Mouse (Mus musculus): ENCODE measurements at regions not wholly inside any gene's neighbourhood (a gene's known extent, or its start where the extent isn't known, plus 50 kb on each side); places are given as distances from the start of the nearest gene placed in this dataset.
A peak's percentile ranks its signal among the peaks of the same experiment; 100 is the strongest.

GRCm38 (mm10) chr10:17579463-17579862, 143.6 kb upstream of the Cited2 start:
- no peak for DNase-seq (ENCODE audit: low spot score in 2 of 2)

- DNase-seq (ENCODE audit: low spot score in 2 of 2) = no peak
Observed at GRCm38 (mm10) chr10:17584842-17585241, 138.2 kb upstream of the Cited2 start.

GRCm38 (mm10) chr10:17586910-17587309, 136.1 kb upstream of the Cited2 start:
- DNase-seq (ENCODE audit: low spot score in 2 of 2) = no peak

- no peak for DNase-seq (ENCODE audit: low spot score in 2 of 2)
Observed at GRCm38 (mm10) chr10:17589136-17589535, 133.9 kb upstream of the Cited2 start.

- DNase-seq (ENCODE audit: low spot score in 2 of 2) = no peak
Observed at GRCm38 (mm10) chr10:17590195-17590594, 132.8 kb upstream of the Cited2 start.

GRCm38 (mm10) chr10:17592387-17592786, 130.6 kb upstream of the Cited2 start:
- DNase-seq (ENCODE audit: low spot score in 2 of 2) = no peak

GRCm38 (mm10) chr10:17596126-17596525, 126.9 kb upstream of the Cited2 start:
- DNase-seq (ENCODE audit: low spot score in 2 of 2) = no peak

GRCm38 (mm10) chr10:17596743-17597142, 126.3 kb upstream of the Cited2 start:
- DNase-seq (ENCODE audit: low spot score in 2 of 2) = no peak

GRCm38 (mm10) chr10:17599246-17599645, 123.8 kb upstream of the Cited2 start:
- DNase-seq (ENCODE audit: low spot score in 2 of 2) = peak; percentile 9 to 27

GRCm38 (mm10) chr10:17599831-17600761, 122.9 kb upstream of the Cited2 start:
- no peak for DNase-seq (ENCODE audit: low spot score in 2 of 2)

- DNase-seq (ENCODE audit: low spot score in 2 of 2) = no peak
Observed at GRCm38 (mm10) chr10:17600762-17601108, 122.3 kb upstream of the Cited2 start.

- DNase-seq (ENCODE audit: low spot score in 2 of 2) = no peak
Observed at GRCm38 (mm10) chr10:17602446-17602845, 120.6 kb upstream of the Cited2 start.

GRCm38 (mm10) chr10:17608220-17608619, 114.8 kb upstream of the Cited2 start:
- DNase-seq (ENCODE audit: low spot score in 2 of 2) = no peak

GRCm38 (mm10) chr10:17610592-17610991, 112.4 kb upstream of the Cited2 start:
- DNase-seq (ENCODE audit: low spot score in 2 of 2) = no peak

- DNase-seq (ENCODE audit: low spot score in 2 of 2) = no peak
Observed at GRCm38 (mm10) chr10:17613281-17613680, 109.7 kb upstream of the Cited2 start.

- no peak for DNase-seq (ENCODE audit: low spot score in 2 of 2)
Observed at GRCm38 (mm10) chr10:17618024-17618423, 105.0 kb upstream of the Cited2 start.

GRCm38 (mm10) chr10:17619617-17620016, 103.4 kb upstream of the Cited2 start:
- DNase-seq (ENCODE audit: low spot score in 2 of 2) = no peak

- no peak for DNase-seq (ENCODE audit: low spot score in 2 of 2)
Observed at GRCm38 (mm10) chr10:17621703-17622385, 101.2 kb upstream of the Cited2 start.

GRCm38 (mm10) chr10:17622802-17623201, 100.2 kb upstream of the Cited2 start:
- no peak for DNase-seq (ENCODE audit: low spot score in 2 of 2)

- DNase-seq (ENCODE audit: low spot score in 2 of 2) = no peak
Observed at GRCm38 (mm10) chr10:17629709-17630108, 93.3 kb upstream of the Cited2 start.

GRCm38 (mm10) chr10:17630861-17631581, 92.0 kb upstream of the Cited2 start:
- no peak for DNase-seq (ENCODE audit: low spot score in 2 of 2)

GRCm38 (mm10) chr10:17631817-17632216, 91.2 kb upstream of the Cited2 start:
- DNase-seq (ENCODE audit: low spot score in 2 of 2) = no peak

All from left cerebral cortex, adult 18-20 months (tissue).